Mouse (Mus musculus) liver, adult 2 months (tissue): Measurements from ENCODE around the gene C5ar2.
A peak's percentile ranks its signal among the peaks of the same experiment; 100 is the strongest.

Source experiments
- CTCF ChIP-seq: fragments of 200-500 bp; IDR thresholded peaks from 2 replicates; pipeline ENCODE4 v1.5.1; 2011; ENCODE audit warnings: low read depth, low read length, control low read depth
- POLR2A ChIP-seq: fragments of 200-500 bp; IDR thresholded peaks from 2 replicates; pipeline ENCODE4 v1.6.1; 2011; ENCODE audit warnings: low read length, control low read depth; ENCODE audit not compliant: insufficient read depth; ENCODE audit errors: extremely low read depth

DNA sequence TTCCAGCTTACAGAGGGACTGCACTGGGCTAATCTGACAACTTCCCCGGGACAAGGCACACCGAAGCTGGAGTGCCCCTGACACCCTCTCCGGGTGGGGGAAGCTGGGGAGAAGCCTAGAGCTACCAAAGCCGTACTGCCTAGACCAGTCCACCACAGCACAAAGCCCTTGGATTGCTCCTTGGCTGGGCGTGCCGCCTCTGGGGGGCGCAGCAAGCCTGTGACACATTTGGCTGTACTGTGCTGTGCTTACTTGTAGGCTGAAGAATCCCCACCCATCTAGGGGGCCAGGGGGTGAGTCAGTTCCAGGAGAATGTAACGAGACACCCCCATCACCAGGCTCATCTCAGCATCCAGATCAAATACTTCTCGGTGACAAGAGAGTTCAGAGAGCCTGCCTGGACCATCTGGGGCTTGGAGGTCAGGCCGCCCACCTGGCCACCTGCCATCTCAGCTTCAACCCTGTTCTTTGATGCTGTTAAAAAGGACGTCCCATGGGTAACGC is 33.0 kb downstream of the C5ar2 start:
- peak; percentile 51 for TF ChIP-seq CTCF
- no peak for TF ChIP-seq POLR2A
